Mouse (Mus musculus) heart, embryonic 16.5 days (tissue): ENCODE results near the gene Cacna1c. TPM values are rescaled to one million over a fixed set of nuclear protein-coding genes. Genes with fewer than 3 reads are reported as not detected.

ENCODE experiments used
- ATAC-seq: fragments of 200-750 bp; cut with Nextera tagmentation; replicated peaks from 2 replicates; pipeline ENCODE4 v1.8.0; 2017; ENCODE audit warnings: moderate number of reproducible peaks; ENCODE audit not compliant: insufficient read depth, low FRiP score; ENCODE audit errors: extremely low read depth
- H3K27ac ChIP-seq: fragments of 300-500 bp; sonication (generic); 2 replicates; pipeline ENCODE4 v1.5.1; 2014; ENCODE audit warnings: mild to moderate bottlenecking, low read length, control low read depth, moderate library complexity
- H3K27me3 ChIP-seq: fragments of 300-500 bp; sonication (generic); 2 replicates; pipeline ENCODE4 v1.6.1; 2014; ENCODE audit warnings: low read length, mixed read lengths; ENCODE audit not compliant: control insufficient read depth, insufficient read depth
- H3K36me3 ChIP-seq: fragments of 300-500 bp; sonication (generic); 2 replicates; pipeline ENCODE4 v1.6.1; 2014; ENCODE audit not compliant: control insufficient read depth, insufficient read depth
- H3K4me1 ChIP-seq: fragments of 300-500 bp; sonication (generic); 2 replicates; pipeline ENCODE4 v1.6.1; 2014; ENCODE audit warnings: low read length, mixed read lengths; ENCODE audit not compliant: control insufficient read depth, insufficient read depth
- H3K4me2 ChIP-seq: fragments of 300-500 bp; sonication (generic); 2 replicates; pipeline ENCODE4 v1.6.1; 2014; ENCODE audit warnings: low read depth, mild to moderate bottlenecking, control low read depth, low read length
- H3K4me3 ChIP-seq: fragments of 300-500 bp; sonication (generic); 2 replicates; pipeline ENCODE4 v1.5.1; 2014; ENCODE audit warnings: mild to moderate bottlenecking, control low read depth, low read length
- H3K9ac ChIP-seq: fragments of 300-500 bp; sonication (generic); 2 replicates; pipeline ENCODE4 v1.6.1; 2014; ENCODE audit warnings: low read length, control low read depth
- H3K9me3 ChIP-seq: fragments of 300-500 bp; sonication (generic); replicated peaks from 2 replicates; pipeline ENCODE4 v1.6.1; 2016; ENCODE audit warnings: low read length; ENCODE audit not compliant: control insufficient read depth
- WGBS: fragments of 180-500 bp; shearing (Covaris S2); extraction: QIAGEN DNeasy Blood & Tissue Kit; methylation state at CpG from one replicate; pipeline ENCODE4 v1.1.7; 2014; 5-methylcytosine and 5-hydroxymethylcytosine counted together
- polyA plus RNA-seq: library from polyadenylated mRNA; unstranded; fragments of >200 nt; fragmentation: Nextera tagmentation; extraction: Ambion mirVana; gene quantifications from 2 replicates; pipeline ENCODE4 v1.2.1, GENCODE M21; 2015

Cacna1c gene
- polyA plus RNA-seq, 1 experiment from 2014 or later = 66.2 TPM

GRCm38 (mm10) chr6:119051721-119052120, 144.5 kb downstream of the Cacna1c start:
- peaks cover 43% of the 10 kb centered on the region for H3K4me1 ChIP-seq
- no peak overlapping the region for H3K9ac ChIP-seq
- ATAC-seq = no peak
- H3K4me2 ChIP-seq = no peak overlapping the region
- peak overlapping the region; percentile 45 for H3K27ac ChIP-seq
- no peaks in the 10 kb centered on the region for H3K27me3 ChIP-seq
- 31% methylated on average over 2 of the region's 2 CpGs for WGBS
- H3K36me3 ChIP-seq = peaks cover 8% of the 10 kb centered on the region
- no peak overlapping the region for H3K4me3 ChIP-seq
- H3K9me3 ChIP-seq = no peaks in the 10 kb centered on the region

- Histone ChIP-seq H3K4me3 (no peak overlapping the region), H3K36me3 (no peaks in the 10 kb centered on the region), H3K4me1 (peaks cover 50% of the 10 kb centered on the region), H3K9ac (no peak overlapping the region), H3K27ac (no peak overlapping the region), H3K4me2 (no peak overlapping the region), H3K9me3 (no peaks in the 10 kb centered on the region), H3K27me3 (no peaks in the 10 kb centered on the region)
- no peak for ATAC-seq
- 74% methylated on average over 8 of the region's 8 CpGs for WGBS
Observed at GRCm38 (mm10) chr6:119047340-119047739, 148.9 kb downstream of the Cacna1c start.

GRCm38 (mm10) chr6:119045498-119045897, 150.7 kb downstream of the Cacna1c start:
- Histone ChIP-seq H3K9ac (0 out of 2 replicates have a peak overlapping the region, but pooled peaks have one; percentile 12), H3K4me3 (no peak overlapping the region), H3K9me3 (no peaks in the 10 kb centered on the region), H3K36me3 (no peaks in the 10 kb centered on the region), H3K4me2 (no peak overlapping the region), H3K27ac (no peak overlapping the region), H3K27me3 (no peaks in the 10 kb centered on the region), H3K4me1 (peaks cover 55% of the 10 kb centered on the region)
- no peak; the same call in 1 of the 2 replicates for ATAC-seq
- WGBS = 50% methylated on average over 7 of the region's 7 CpGs

- no peak for ATAC-seq
- H3K4me3 ChIP-seq = no peak overlapping the region
- 25% methylated on average over 7 of the region's 7 CpGs for WGBS
- no peaks in the 10 kb centered on the region for H3K36me3 ChIP-seq
- H3K27me3 ChIP-seq = no peaks in the 10 kb centered on the region
- H3K9me3 ChIP-seq = no peaks in the 10 kb centered on the region
- peaks cover 65% of the 10 kb centered on the region for H3K4me1 ChIP-seq
- no peak overlapping the region for H3K9ac ChIP-seq
- no peak overlapping the region for H3K4me2 ChIP-seq
- H3K27ac ChIP-seq = peak overlapping the region; percentile 43
Observed at GRCm38 (mm10) chr6:119044148-119044547, 152.1 kb downstream of the Cacna1c start.

GRCm38 (mm10) chr6:119042803-119043202, 153.4 kb downstream of the Cacna1c start:
- 79% methylated on average over 3 of the region's 3 CpGs for WGBS
- ATAC-seq = no peak
- no peak overlapping the region for H3K27ac ChIP-seq

GRCm38 (mm10) chr6:119040961-119041360, 155.3 kb downstream of the Cacna1c start:
- 32% methylated on average over 7 of the region's 7 CpGs for WGBS

More at GRCm38 (mm10) chr6:119042803-119043202, 153.4 kb downstream of the Cacna1c start:
- Histone ChIP-seq H3K9ac (no peak overlapping the region), H3K4me1 (peaks cover 79% of the 10 kb centered on the region), H3K36me3 (no peaks in the 10 kb centered on the region), H3K4me2 (no peak overlapping the region), H3K9me3 (no peaks in the 10 kb centered on the region), H3K27me3 (no peaks in the 10 kb centered on the region), H3K4me3 (no peak overlapping the region)

GRCm38 (mm10) chr6:119039815-119040214, 156.4 kb downstream of the Cacna1c start:
- no peaks in the 10 kb centered on the region for H3K9me3 ChIP-seq
- ATAC-seq = no peak
- no peak overlapping the region for H3K4me2 ChIP-seq
- no peak overlapping the region for H3K27ac ChIP-seq
- peaks cover 2% of the 10 kb centered on the region; the same call in 1 of the 2 replicates for H3K36me3 ChIP-seq
- H3K9ac ChIP-seq = no peak overlapping the region
- H3K27me3 ChIP-seq = no peaks in the 10 kb centered on the region
- H3K4me1 ChIP-seq = peaks cover 82% of the 10 kb centered on the region
- WGBS = 75% methylated on average over 7 of the region's 7 CpGs
- no peak overlapping the region for H3K4me3 ChIP-seq

More at GRCm38 (mm10) chr6:119040961-119041360, 155.3 kb downstream of the Cacna1c start:
- Histone ChIP-seq H3K4me1 (peaks cover 84% of the 10 kb centered on the region), H3K36me3 (no peaks in the 10 kb centered on the region), H3K27me3 (no peaks in the 10 kb centered on the region), H3K27ac (no peak overlapping the region), H3K9me3 (no peaks in the 10 kb centered on the region), H3K9ac (no peak overlapping the region), H3K4me2 (no peak overlapping the region), H3K4me3 (no peak overlapping the region)
- ATAC-seq = no peak

GRCm38 (mm10) chr6:119039293-119039692, 156.9 kb downstream of the Cacna1c start:
- peaks cover 80% of the 10 kb centered on the region for H3K4me1 ChIP-seq
- no peak overlapping the region for H3K27ac ChIP-seq
- H3K36me3 ChIP-seq = peaks cover 7% of the 10 kb centered on the region; the same call in 1 of the 2 replicates
- 65% methylated on average over 5 of the region's 5 CpGs for WGBS
- H3K4me2 ChIP-seq = no peak overlapping the region
- no peak overlapping the region for H3K4me3 ChIP-seq
- no peak overlapping the region for H3K9ac ChIP-seq
- H3K27me3 ChIP-seq = no peaks in the 10 kb centered on the region
- no peak for ATAC-seq
- H3K9me3 ChIP-seq = peaks cover 3% of the 10 kb centered on the region; the same call in 1 of the 2 replicates

GRCm38 (mm10) chr6:119037815-119038214, 158.4 kb downstream of the Cacna1c start:
- H3K27ac ChIP-seq = peak overlapping the region; percentile 36
- WGBS = 48% methylated on average over 6 of the region's 6 CpGs
- H3K4me3 ChIP-seq = no peak overlapping the region
- H3K4me1 ChIP-seq = peaks cover 66% of the 10 kb centered on the region
- ATAC-seq = no peak
- H3K9me3 ChIP-seq = peaks cover 3% of the 10 kb centered on the region; the same call in 1 of the 2 replicates
- no peak overlapping the region for H3K4me2 ChIP-seq
- H3K27me3 ChIP-seq = no peaks in the 10 kb centered on the region
- H3K36me3 ChIP-seq = peaks cover 9% of the 10 kb centered on the region; the same call in 1 of the 2 replicates
- H3K9ac ChIP-seq = no peak overlapping the region
